Mouse (Mus musculus) limb, embryonic 14.5 days (tissue): ENCODE results near the gene AI661453. TPM values are rescaled to one million over a fixed set of nuclear protein-coding genes. Genes with fewer than 3 reads are reported as not detected.

Experiments used
- ATAC-seq: fragments of 200-750 bp; cut with Nextera tagmentation; 2 replicates; pipeline ENCODE4 v1.8.0; 2017; ENCODE audit warnings: low read depth, moderate number of reproducible peaks, moderate TSS enrichment; ENCODE audit not compliant: low FRiP score
- DNase-seq: peaks from one replicate; pipeline ENCODE4 v3.0.0-alpha.2; 2015; ENCODE audit warnings: low spot score
- H3K27ac ChIP-seq: fragments of 300-500 bp; sonication (generic); replicated peaks from 2 replicates; pipeline ENCODE4 v1.5.1; 2014; ENCODE audit warnings: low read depth, mild to moderate bottlenecking, low read length, moderate library complexity, mixed read lengths
- H3K27me3 ChIP-seq: fragments of 300-500 bp; sonication (generic); 2 replicates; pipeline ENCODE4 v1.6.1; 2014; ENCODE audit warnings: low read length, mixed read lengths; ENCODE audit not compliant: control insufficient read depth, insufficient read depth
- H3K36me3 ChIP-seq: fragments of 300-500 bp; sonication (generic); 2 replicates; pipeline ENCODE4 v1.6.1; 2014; ENCODE audit warnings: mild to moderate bottlenecking, low read length, moderate library complexity, mixed read lengths; ENCODE audit not compliant: control insufficient read depth, insufficient read depth
- H3K4me1 ChIP-seq: fragments of 300-500 bp; sonication (generic); 2 replicates; pipeline ENCODE4 v1.6.1; 2014; ENCODE audit warnings: antibody characterized with exemption, low read length, mixed read lengths; ENCODE audit not compliant: control insufficient read depth, insufficient read depth
- H3K4me2 ChIP-seq: fragments of 300-500 bp; sonication (generic); replicated peaks from 2 replicates; pipeline ENCODE4 v1.6.1; 2014; ENCODE audit warnings: low read depth, mild to moderate bottlenecking, low read length, moderate library complexity; ENCODE audit not compliant: severe bottlenecking
- H3K4me3 ChIP-seq: fragments of 300-500 bp; sonication (generic); replicated peaks from 2 replicates; pipeline ENCODE4 v1.5.1; 2014; ENCODE audit warnings: low read length
- H3K9ac ChIP-seq: fragments of 300-500 bp; sonication (generic); 2 replicates; pipeline ENCODE4 v1.6.1; 2014; ENCODE audit warnings: mild to moderate bottlenecking, low read depth, low read length, moderate library complexity; ENCODE audit not compliant: severe bottlenecking
- H3K9me3 ChIP-seq: fragments of 300-500 bp; sonication (generic); 2 replicates; pipeline ENCODE4 v1.6.1; 2016; ENCODE audit warnings: low read length; ENCODE audit not compliant: control insufficient read depth
- POLR2A ChIP-seq: fragments of 200-500 bp; IDR thresholded peaks from 2 replicates; pipeline ENCODE4 v1.8.0; 2012; ENCODE audit warnings: inconsistent platforms, mild to moderate bottlenecking, moderate library complexity, borderline replicate concordance; ENCODE audit not compliant: insufficient read depth, insufficient read length; ENCODE audit errors: extremely low read depth
- WGBS: fragments of 180-500 bp; shearing (Covaris S2); extraction: QIAGEN DNeasy Blood & Tissue Kit; methylation state at CpG from one replicate; pipeline ENCODE4 v1.1.7; 2014; 5-methylcytosine and 5-hydroxymethylcytosine counted together
- polyA plus RNA-seq, 2 experiments: library from polyadenylated mRNA; depleted of rRNA in 1 of 2; stranded (reverse) in 1 of 2; unstranded in 1 of 2; fragments of >200 nt; fragmentation: Nextera tagmentation in 1 of 2; extraction: Ambion mirVana in 1 of 2; gene quantifications; 2 replicates each; pipeline versions ENCODE4 v1.2.1 to v1.2.3; 2012 to 2014

AI661453 gene
- polyA plus RNA-seq, 2 experiments: 2.7 to 3.4 TPM

GRCm38 (mm10) chr17:47454675-47455074 lies 18.3 kb downstream of the AI661453 start:
- whole genome bisulfite sequencing: 67% methylated on average over 8 of the region's 8 CpGs

GRCm38 (mm10) chr17:47458310-47458709 lies 21.9 kb downstream of the AI661453 start:
- 73% methylated on average over 13 of the region's 13 CpGs for WGBS
- Histone ChIP-seq H3K27ac (no peak overlapping the region), H3K4me3 (no peak overlapping the region), H3K27me3 (no peaks in the 10 kb centered on the region), H3K4me2 (no peak overlapping the region), H3K9ac (no peak overlapping the region), H3K9me3 (no peaks in the 10 kb centered on the region), H3K4me1 (no peaks in the 10 kb centered on the region), H3K36me3 (no peaks in the 10 kb centered on the region)
- DNase-seq: no peak
- TF ChIP-seq POLR2A: no peak
- ATAC-seq: no peak

More at GRCm38 (mm10) chr17:47454675-47455074, 18.3 kb downstream of the AI661453 start:
- H3K27me3 ChIP-seq: no peaks in the 10 kb centered on the region
- H3K9ac ChIP-seq: no peak overlapping the region
- H3K4me2 ChIP-seq: no peak overlapping the region
- DNase-seq: no peak
- no peak overlapping the region for H3K4me3 ChIP-seq
- no peaks in the 10 kb centered on the region for H3K9me3 ChIP-seq
- no peak for ATAC-seq
- H3K27ac ChIP-seq: no peak overlapping the region
- no peak for TF ChIP-seq POLR2A
- H3K36me3 ChIP-seq: no peaks in the 10 kb centered on the region
- H3K4me1 ChIP-seq: 0 out of 2 replicates have a peak, but pooled peaks cover 9% of the 10 kb centered on the region

GRCm38 (mm10) chr17:47458936-47459335 lies 22.5 kb downstream of the AI661453 start:
- H3K27me3 ChIP-seq: no peaks in the 10 kb centered on the region
- ATAC-seq (no peak), DNase-seq (no peak)
- H3K4me1 ChIP-seq: no peaks in the 10 kb centered on the region
- no peaks in the 10 kb centered on the region for H3K36me3 ChIP-seq
- TF ChIP-seq POLR2A: no peak
- WGBS: 94% methylated on average over 2 of the region's 2 CpGs
- H3K4me3 ChIP-seq: no peak overlapping the region
- no peak overlapping the region for H3K9ac ChIP-seq
- H3K27ac ChIP-seq: no peak overlapping the region
- H3K9me3 ChIP-seq: no peaks in the 10 kb centered on the region
- no peak overlapping the region for H3K4me2 ChIP-seq

GRCm38 (mm10) chr17:47459341-47459919 lies 23.0 kb downstream of the AI661453 start:
- H3K27me3 ChIP-seq: no peaks in the 10 kb centered on the region
- no peak overlapping the region for H3K4me3 ChIP-seq
- DNase-seq (no peak), ATAC-seq (no peak)
- H3K36me3 ChIP-seq: no peaks in the 10 kb centered on the region
- H3K9ac ChIP-seq: no peak overlapping the region
- H3K4me1 ChIP-seq: no peaks in the 10 kb centered on the region
- no peak overlapping the region for H3K4me2 ChIP-seq
- no peak overlapping the region for H3K27ac ChIP-seq
- no peak for TF ChIP-seq POLR2A
- 61% methylated on average over 3 of the region's 3 CpGs for WGBS
- no peaks in the 10 kb centered on the region for H3K9me3 ChIP-seq

- H3K36me3 ChIP-seq: no peaks in the 10 kb centered on the region
- DNase-seq: no peak
- H3K4me1 ChIP-seq: no peaks in the 10 kb centered on the region
- TF ChIP-seq POLR2A: no peak
- no peaks in the 10 kb centered on the region for H3K27me3 ChIP-seq
- no peaks in the 10 kb centered on the region for H3K9me3 ChIP-seq
- no peak overlapping the region for H3K9ac ChIP-seq
- no peak overlapping the region for H3K27ac ChIP-seq
- ATAC-seq: no peak
- no peak overlapping the region for H3K4me2 ChIP-seq
- 67% methylated on average over 3 of the region's 3 CpGs for WGBS
- no peak overlapping the region for H3K4me3 ChIP-seq
Measured at GRCm38 (mm10) chr17:47461688-47462087, 25.3 kb downstream of the AI661453 start.
